Mouse (Mus musculus) frontal cortex, adult (tissue): Measurements from ENCODE around the gene Phf3.
A peak's percentile ranks its signal among the peaks of the same experiment; 100 is the strongest.
"Not testable (repeated sequence)": the region's sequence is repeated elsewhere in the genome, so short reads cannot be mapped to it uniquely, and the experiment has no call there.

Experiments
- ATAC-seq: cut with Nextera tagmentation; 2 replicates; pipeline ENCODE4 v1.9.2; 2017; ENCODE audit warnings: mild to moderate bottlenecking, moderate library complexity, mixed read lengths; ENCODE audit not compliant: low TSS enrichment

The Phf3 gene

GRCm38 (mm10) chr1:30771772-30772171, 101.9 kb downstream of the Phf3 start:
- ATAC-seq: peak; percentile 42; the same call in 1 of the 2 replicates

- ATAC-seq: not testable (repeated sequence)
Observed at GRCm38 (mm10) chr1:30770599-30770998, 103.1 kb downstream of the Phf3 start.

- no peak for ATAC-seq
Observed at GRCm38 (mm10) chr1:30756794-30757193, 116.9 kb downstream of the Phf3 start.

GRCm38 (mm10) chr1:30755453-30756224, 118.1 kb downstream of the Phf3 start:
- ATAC-seq: peak; percentile 82
